Mouse (Mus musculus) cerebellum, adult 2 months (tissue): ENCODE results near the gene Klhl11.

Experiments
- CTCF ChIP-seq: fragments of 200-500 bp; IDR thresholded peaks from 2 replicates; pipeline ENCODE4 v1.5.1; 2011; ENCODE audit warnings: low read depth, mild to moderate bottlenecking, control low read depth, low read length, moderate library complexity, borderline replicate concordance; ENCODE audit not compliant: insufficient read depth
- POLR2A ChIP-seq: fragments of 200-500 bp; IDR thresholded peaks from 2 replicates; pipeline ENCODE4 v1.6.1; 2011; ENCODE audit warnings: low read length, control low read depth, borderline replicate concordance; ENCODE audit not compliant: insufficient read depth

DNA sequence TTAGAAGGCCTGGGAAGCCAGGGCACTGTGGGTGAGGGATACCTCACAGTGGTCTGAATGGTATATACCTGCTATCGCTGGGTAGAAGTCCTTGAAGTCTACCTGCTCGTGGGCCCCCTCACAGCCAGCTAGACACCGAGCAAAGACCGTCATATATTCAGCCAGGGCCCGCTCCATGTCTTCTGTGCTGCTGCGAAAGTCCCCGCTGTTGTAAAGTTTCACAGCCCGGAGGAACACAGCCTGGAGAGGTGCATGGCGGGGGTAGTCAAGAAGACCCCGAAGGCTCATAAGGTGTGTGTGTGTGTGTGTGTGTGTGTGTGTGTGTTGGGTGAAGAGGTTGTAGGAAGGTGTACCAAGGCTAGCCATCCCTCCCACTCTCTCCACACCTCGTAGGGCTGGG, 59.0 kb downstream of the Klhl11 start:
- TF ChIP-seq CTCF (no peak), POLR2A (no peak)
